Mouse (Mus musculus) MEL (cell line): ENCODE measurements around the gene Tulp1. TPM values are rescaled to one million over a fixed set of nuclear protein-coding genes. Genes with fewer than 3 reads are reported as not detected.

Experiments used
- DNase-seq: peaks from one replicate; pipeline ENCODE4 v3.0.0; 2011; ENCODE audit warnings: low read depth, low spot score
- H3K27ac ChIP-seq: 2 replicates; pipeline ENCODE4 v1.5.1; 2012; ENCODE audit warnings: low read depth, mild to moderate bottlenecking, control low read depth, low read length, moderate library complexity; ENCODE audit not compliant: control insufficient read depth
- H3K27me3 ChIP-seq, 2 experiments: fragments of 150-350 bp in 1 of 2; sonication (generic) in 1 of 2; 2 replicates each; pipeline ENCODE4 v1.6.1; 2012; ENCODE audit warnings: low read length in 2 of 2, mild to moderate bottlenecking in 2 of 2, improper control_type of control experiment in 1 of 2, moderate library complexity in 1 of 2; ENCODE audit not compliant: insufficient read depth in 2 of 2, control insufficient read depth in 1 of 2
- H3K36me3 ChIP-seq, 2 experiments: 2 replicates each; pipeline ENCODE4 v1.6.1; 2012 to 2014; ENCODE audit warnings: low read length in 2 of 2, improper control_type of control experiment in 1 of 2, inconsistent platforms in 1 of 2, mild to moderate bottlenecking in 1 of 2; ENCODE audit not compliant: insufficient read depth in 2 of 2, control insufficient read depth in 1 of 2
- H3K4me1 ChIP-seq, 2 experiments: fragments of 150-350 bp in 1 of 2; sonication (generic) in 1 of 2; 2 replicates each; pipeline ENCODE4 v1.6.1; 2012; ENCODE audit warnings: low read length in 2 of 2, improper control_type of control experiment in 1 of 2, mild to moderate bottlenecking in 1 of 2; ENCODE audit not compliant: insufficient read depth in 2 of 2, control insufficient read depth in 1 of 2
- H3K4me3 ChIP-seq, 2 experiments: fragments of 150-350 bp in 1 of 2; sonication (generic) in 1 of 2; 2 replicates each; pipeline ENCODE4 v1.5.1; 2012; ENCODE audit warnings: low read depth in 2 of 2, low read length in 2 of 2, mild to moderate bottlenecking in 2 of 2, moderate library complexity in 2 of 2, control low read depth in 1 of 2, improper control_type of control experiment in 1 of 2; ENCODE audit not compliant: control insufficient read depth in 1 of 2, insufficient read depth in 1 of 2
- H3K79me2 ChIP-seq: 2 replicates; pipeline ENCODE4 v1.6.1; 2012; ENCODE audit warnings: mild to moderate bottlenecking, low read length, moderate library complexity; ENCODE audit not compliant: control insufficient read depth, poor library complexity, insufficient read depth
- H3K9ac ChIP-seq: 2 replicates; pipeline ENCODE4 v1.6.1; 2012; ENCODE audit warnings: low read depth, mild to moderate bottlenecking, control low read depth, low read length, moderate library complexity; ENCODE audit not compliant: control insufficient read depth, poor library complexity, severe bottlenecking
- H3K9me3 ChIP-seq: fragments of 150-350 bp; sonication (generic); replicated peaks from 2 replicates; pipeline ENCODE4 v1.6.1; 2012; ENCODE audit warnings: mild to moderate bottlenecking, low read length, improper control_type of control experiment, moderate library complexity; ENCODE audit not compliant: insufficient read depth
- E2F4 ChIP-seq: IDR thresholded peaks from 2 replicates; pipeline ENCODE4 v1.6.1; 2011; ENCODE audit warnings: low read depth, low read length, improper control_type of control experiment, borderline replicate concordance
- GABPA ChIP-seq: IDR thresholded peaks from 2 replicates; pipeline ENCODE4 v1.6.1; 2012; ENCODE audit warnings: low read depth, mild to moderate bottlenecking, inconsistent platforms, low read length, improper control_type of control experiment, moderate library complexity
- HCFC1 ChIP-seq: IDR thresholded peaks from 2 replicates; pipeline ENCODE4 v1.6.1; 2012; ENCODE audit warnings: low read depth, mild to moderate bottlenecking, inconsistent platforms, low read length, improper control_type of control experiment, moderate library complexity
- JUND ChIP-seq: IDR thresholded peaks from 2 replicates; pipeline ENCODE4 v1.6.1; 2011; ENCODE audit warnings: low read depth, mild to moderate bottlenecking, improper control_type of control experiment, low read length
- MAX ChIP-seq: IDR thresholded peaks from 2 replicates; pipeline ENCODE4 v1.6.1; 2011; ENCODE audit warnings: low read length, improper control_type of control experiment
- POLR2AphosphoS2 ChIP-seq: IDR thresholded peaks from 2 replicates; pipeline ENCODE4 v1.6.1; 2011; ENCODE audit warnings: low read length, improper control_type of control experiment
- POLR2AphosphoS5 ChIP-seq: IDR thresholded peaks from 2 replicates; pipeline ENCODE4 v1.6.1; 2012; ENCODE audit warnings: low read depth, borderline replicate concordance, mild to moderate bottlenecking, inconsistent platforms, low read length, moderate library complexity, mixed read lengths
- RAD21 ChIP-seq: IDR thresholded peaks from 2 replicates; pipeline ENCODE4 v1.6.1; 2011; ENCODE audit warnings: mild to moderate bottlenecking, low read depth, low read length, improper control_type of control experiment
- RCOR1 ChIP-seq: IDR thresholded peaks from 2 replicates; pipeline ENCODE4 v1.6.1; 2012; ENCODE audit warnings: low read depth, mild to moderate bottlenecking, inconsistent platforms, low read length, improper control_type of control experiment
- SIN3A ChIP-seq: IDR thresholded peaks from 2 replicates; pipeline ENCODE4 v1.6.1; 2012; ENCODE audit warnings: low read length, improper control_type of control experiment, inconsistent platforms
- TAL1 ChIP-seq: IDR thresholded peaks from 2 replicates; pipeline ENCODE4 v1.6.1; 2012; ENCODE audit warnings: mild to moderate bottlenecking, inconsistent platforms, low read length, moderate library complexity, mixed read lengths
- UBTF ChIP-seq: IDR thresholded peaks from 2 replicates; pipeline ENCODE4 v1.6.1; 2012; ENCODE audit warnings: low read depth, mild to moderate bottlenecking, inconsistent platforms, low read length, improper control_type of control experiment, moderate library complexity, borderline replicate concordance; ENCODE audit not compliant: insufficient read depth
- USF2 ChIP-seq, 2 experiments: IDR thresholded peaks; 2 replicates each; pipeline ENCODE4 v1.6.1; 2011 to 2012; ENCODE audit warnings: improper control_type of control experiment in 2 of 2, low read length in 2 of 2, borderline replicate concordance in 1 of 2, inconsistent platforms in 1 of 2, low read depth in 1 of 2, mild to moderate bottlenecking in 1 of 2; ENCODE audit not compliant: insufficient read depth in 1 of 2
- ZKSCAN1 ChIP-seq: IDR thresholded peaks from 2 replicates; pipeline ENCODE4 v1.6.1; 2012; ENCODE audit warnings: low read depth, mild to moderate bottlenecking, inconsistent platforms, low read length, improper control_type of control experiment, moderate library complexity
- ZMIZ1 ChIP-seq: IDR thresholded peaks from 2 replicates; pipeline ENCODE4 v1.6.1; 2012; ENCODE audit warnings: low read depth, mild to moderate bottlenecking, inconsistent platforms, low read length, improper control_type of control experiment, moderate library complexity
- polyA plus RNA-seq, 2 experiments: library from polyadenylated mRNA; stranded (reverse) in 1 of 2; unstranded in 1 of 2; fragments of >175 nt in 1 of 2; fragments of >200 nt in 1 of 2; gene quantifications; 2 replicates each; pipeline versions ENCODE4 v1.2.1 to v1.2.4; 2012; ENCODE audit warnings: low replicate concordance in 2 of 2, low read depth in 1 of 2; ENCODE audit not compliant: insufficient read length in 2 of 2, insufficient read depth in 1 of 2, missing spikeins in 1 of 2
- total RNA-seq: library from RNA; depleted of rRNA; stranded (reverse); fragments of 300-350 nt; gene quantifications from 2 replicates; pipeline ENCODE4 v1.2.3, GENCODE M21; 2012

Gene Tulp1
- total and polyA plus RNA-seq, 3 experiments, result 0.23 to 2.4 TPM; not detected in 1

GRCm38 (mm10) chr17:28349901-28350465 lies 15.0 kb downstream of the Tulp1 start:
- Histone ChIP-seq H3K36me3 (no peaks in the 10 kb centered on the region), H3K79me2 (no peaks in the 10 kb centered on the region; the same call in 1 of the 2 replicates), H3K4me1 (no peaks in the 10 kb centered on the region; a peak in 2 of 4 replicates), H3K9ac (peak overlapping the region; percentile 61), H3K27me3 (no peaks in the 10 kb centered on the region; a peak in 1 of 4 replicates), H3K4me3 (peak overlapping the region; percentile 52 to 100), H3K9me3 (no peaks in the 10 kb centered on the region), H3K27ac (no peak overlapping the region)
- no peak for TF ChIP-seq TAL1
- TF ChIP-seq SIN3A, result peak; percentile 47; the same call in 1 of the 2 replicates
- DNase-seq, result peak; percentile 54

GRCm38 (mm10) chr17:28349264-28349880 lies 15.7 kb downstream of the Tulp1 start:
- no peak for DNase-seq
- no peaks in the 10 kb centered on the region; the same call in 1 of the 2 replicates for H3K79me2 ChIP-seq
- no peaks in the 10 kb centered on the region for H3K36me3 ChIP-seq
- H3K9ac ChIP-seq, result peak overlapping the region; percentile 61
- H3K27ac ChIP-seq, result no peak overlapping the region
- no peaks in the 10 kb centered on the region; a peak in 2 of 4 replicates for H3K4me1 ChIP-seq
- TF ChIP-seq POLR2AphosphoS5 (no peak), RAD21 (no peak)
- peak overlapping the region; percentile 52 to 100 for H3K4me3 ChIP-seq
- H3K27me3 ChIP-seq, result no peaks in the 10 kb centered on the region; a peak in 1 of 4 replicates
- H3K9me3 ChIP-seq, result no peaks in the 10 kb centered on the region

GRCm38 (mm10) chr17:28348211-28348610 lies 16.8 kb downstream of the Tulp1 start:
- Histone ChIP-seq H3K4me1 (no peaks in the 10 kb centered on the region; a peak in 2 of 4 replicates), H3K27me3 (no peaks in the 10 kb centered on the region; a peak in 1 of 4 replicates), H3K9ac (no peak overlapping the region), H3K36me3 (no peaks in the 10 kb centered on the region), H3K79me2 (no peaks in the 10 kb centered on the region; the same call in 1 of the 2 replicates), H3K4me3 (no peak overlapping the region), H3K9me3 (no peaks in the 10 kb centered on the region), H3K27ac (no peak overlapping the region)
- TF ChIP-seq HCFC1 (no peak), USF2 (IDR thresholded peaks at IDR 0.05; ENCODE audit: borderline replicate concordance in 1 of 2, insufficient read depth in 1 of 2, low read depth in 1 of 2, low read length in 2 of 2) (no peak), POLR2AphosphoS2 (no peak), RAD21 (no peak), GABPA (no peak), E2F4 (no peak), UBTF (no peak), RCOR1 (no peak), ZKSCAN1 (no peak), MAX (no peak), ZMIZ1 (no peak), JUND (no peak)
- no peak for DNase-seq
